Mouse (Mus musculus) liver, embryonic 16.5 days (tissue): ENCODE measurements at regions not wholly inside any gene's neighbourhood (a gene's known extent, or its start where the extent isn't known, plus 50 kb on each side); places are given as distances from the start of the nearest gene placed in this dataset.
A peak's percentile ranks its signal among the peaks of the same experiment; 100 is the strongest.

Source experiments
- ATAC-seq: fragments of 200-750 bp; cut with Nextera tagmentation; 2 replicates; pipeline ENCODE4 v1.8.0; 2017; ENCODE audit warnings: low read depth, mild to moderate bottlenecking, moderate number of reproducible peaks, moderate library complexity
- H3K27ac ChIP-seq: fragments of 300-500 bp; sonication (generic); 2 replicates; pipeline ENCODE4 v1.5.1; 2014; ENCODE audit warnings: mild to moderate bottlenecking, low read length
- H3K27me3 ChIP-seq: fragments of 300-500 bp; sonication (generic); 2 replicates; pipeline ENCODE4 v1.6.1; 2014; ENCODE audit warnings: low read depth, low read length, mixed read lengths; ENCODE audit not compliant: control insufficient read depth, insufficient read depth
- H3K36me3 ChIP-seq: fragments of 300-500 bp; sonication (generic); 2 replicates; pipeline ENCODE4 v1.6.1; 2014; ENCODE audit warnings: mild to moderate bottlenecking; ENCODE audit not compliant: control insufficient read depth, insufficient read depth
- H3K4me1 ChIP-seq: fragments of 300-500 bp; sonication (generic); 2 replicates; pipeline ENCODE4 v1.6.1; 2014; ENCODE audit warnings: low read depth, low read length, mixed read lengths; ENCODE audit not compliant: control insufficient read depth
- H3K4me2 ChIP-seq: fragments of 300-500 bp; sonication (generic); 2 replicates; pipeline ENCODE4 v1.6.1; 2014; ENCODE audit warnings: low read depth, low read length, mixed read lengths
- H3K4me3 ChIP-seq: fragments of 300-500 bp; sonication (generic); 2 replicates; pipeline ENCODE4 v1.5.1; 2014; ENCODE audit warnings: low read depth, mild to moderate bottlenecking, low read length
- H3K9ac ChIP-seq: fragments of 300-500 bp; sonication (generic); 2 replicates; pipeline ENCODE4 v1.6.1; 2014; ENCODE audit warnings: low read depth, low read length
- H3K9me3 ChIP-seq: fragments of 300-500 bp; sonication (generic); replicated peaks from 2 replicates; pipeline ENCODE4 v1.6.1; 2016; ENCODE audit warnings: low read length; ENCODE audit not compliant: control insufficient read depth
- WGBS: fragments of 180-500 bp; shearing (Covaris S2); extraction: QIAGEN DNeasy Blood & Tissue Kit; methylation state at CpG from one replicate; pipeline ENCODE4 v1.1.7; 2014; ENCODE audit not compliant: insufficient replicate concordance; 5-methylcytosine and 5-hydroxymethylcytosine counted together

DNA sequence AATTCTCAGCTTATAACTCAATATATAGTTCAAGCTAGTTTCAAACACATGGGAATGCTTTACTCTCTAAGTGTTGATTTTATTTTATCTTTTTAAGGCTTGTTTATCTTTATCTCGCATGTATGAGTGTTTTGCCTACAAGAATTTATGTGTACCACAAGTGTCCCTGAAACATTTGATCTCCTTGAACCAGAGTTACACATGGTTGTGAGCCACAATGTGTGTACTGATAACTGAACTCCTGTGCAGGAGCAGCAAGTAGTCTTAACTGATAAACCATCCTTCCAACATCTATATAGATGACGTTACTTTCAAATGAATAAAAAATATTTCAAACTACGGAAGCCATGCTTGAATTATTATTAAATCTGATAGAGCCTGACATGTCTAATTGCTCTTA lies 104.5 kb downstream of the Pabpc4l start:
- WGBS = 46% methylated on average over 3 of the region's 3 CpGs
- Histone ChIP-seq H3K4me3 (no peak overlapping the region), H3K36me3 (no peaks in the 10 kb centered on the region), H3K4me1 (no peaks in the 10 kb centered on the region), H3K27me3 (no peaks in the 10 kb centered on the region), H3K9me3 (no peaks in the 10 kb centered on the region), H3K4me2 (no peak overlapping the region), H3K27ac (no peak overlapping the region), H3K9ac (no peak overlapping the region)
- 0 out of 2 replicates have a peak, but pooled peaks have one; percentile 37 for ATAC-seq

DNA sequence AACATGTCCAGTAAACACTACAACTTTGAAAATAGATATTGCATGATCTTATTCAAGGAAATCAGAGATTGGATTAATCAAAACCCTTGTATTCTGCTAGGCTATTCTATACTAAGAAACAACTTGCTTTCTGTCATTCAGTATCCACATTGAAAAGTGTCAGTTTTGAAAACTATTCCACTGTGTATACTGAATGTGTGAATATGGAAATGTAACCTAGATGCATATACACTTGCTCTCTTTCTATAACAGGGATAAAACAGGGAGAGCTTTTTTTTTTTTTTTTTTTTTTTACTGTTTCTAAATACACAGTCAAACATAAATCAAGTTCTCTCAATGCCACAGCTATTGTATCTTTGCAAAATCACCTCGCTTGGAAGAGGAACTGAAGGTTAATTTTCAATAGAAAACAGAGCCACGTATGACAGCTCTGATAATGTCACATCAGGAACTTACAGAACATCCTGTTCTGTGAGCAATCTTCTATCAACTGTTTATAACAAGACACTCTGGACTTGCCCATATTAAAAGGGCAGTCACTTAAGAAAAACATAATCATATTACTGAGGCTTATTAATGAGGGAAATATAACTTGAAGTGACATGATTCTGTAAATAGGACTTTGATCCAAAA lies 107.3 kb downstream of the Pabpc4l start:
- Histone ChIP-seq H3K4me1 (no peaks in the 10 kb centered on the region), H3K27ac (no peak overlapping the region), H3K4me2 (no peak overlapping the region), H3K4me3 (no peak overlapping the region), H3K27me3 (no peaks in the 10 kb centered on the region), H3K9ac (no peak overlapping the region), H3K9me3 (no peaks in the 10 kb centered on the region), H3K36me3 (no peaks in the 10 kb centered on the region)
- no peak for ATAC-seq
- WGBS = 21% methylated on average over 2 of the region's 2 CpGs

DNA sequence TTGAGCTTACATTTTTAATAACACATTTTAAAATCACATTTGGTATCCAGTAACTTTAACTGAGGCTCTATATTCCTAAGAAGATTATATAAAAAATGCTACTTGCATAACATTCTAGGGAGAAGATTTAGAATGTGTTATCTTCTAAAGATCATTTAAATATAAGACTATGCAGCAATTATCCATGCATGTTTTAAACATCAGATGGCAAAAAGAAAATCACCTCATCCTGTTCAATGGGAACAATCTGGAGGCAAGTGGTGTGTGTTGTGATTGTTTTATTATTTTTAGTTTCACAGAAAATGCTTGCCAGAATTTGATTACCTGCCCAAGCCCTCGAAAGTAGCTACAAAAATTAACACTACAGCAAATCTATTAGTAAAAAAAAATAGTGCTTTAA lies 113.5 kb downstream of the Pabpc4l start:
- no peaks in the 10 kb centered on the region for H3K36me3 ChIP-seq
- H3K27ac ChIP-seq = no peak overlapping the region
- H3K9ac ChIP-seq = no peak overlapping the region
- H3K9me3 ChIP-seq = no peaks in the 10 kb centered on the region
- H3K4me1 ChIP-seq = no peaks in the 10 kb centered on the region
- no peak overlapping the region for H3K4me2 ChIP-seq
- 43% methylated on average over 1 of the region's 1 CpGs for WGBS
- H3K27me3 ChIP-seq = no peaks in the 10 kb centered on the region
- ATAC-seq = no peak
- no peak overlapping the region for H3K4me3 ChIP-seq

DNA sequence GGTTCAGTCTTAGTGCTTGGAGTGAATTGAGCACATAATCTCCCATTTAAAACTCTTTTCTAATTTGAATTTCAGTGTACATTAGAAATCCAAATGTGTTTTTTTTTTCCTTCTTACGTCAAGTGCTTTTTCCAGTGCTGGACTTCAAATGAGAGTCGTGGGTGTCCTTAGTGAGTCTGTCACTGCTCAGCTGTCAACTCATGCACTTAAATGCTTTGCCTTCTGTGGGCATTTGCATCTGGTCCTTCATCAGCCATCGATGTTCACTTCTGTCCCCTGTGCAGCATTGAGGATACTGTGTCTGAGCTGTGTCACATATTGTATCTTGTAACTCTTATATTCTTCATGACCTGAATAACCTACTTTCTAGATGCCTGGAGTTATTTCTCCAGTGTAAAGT lies 123.1 kb downstream of the Pabpc4l start:
- H3K36me3 ChIP-seq = no peaks in the 10 kb centered on the region
- H3K9me3 ChIP-seq = no peaks in the 10 kb centered on the region
- no peak overlapping the region for H3K9ac ChIP-seq
- no peak overlapping the region for H3K4me2 ChIP-seq
- no peak overlapping the region for H3K4me3 ChIP-seq
- WGBS = 57% methylated on average over 3 of the region's 3 CpGs
- ATAC-seq = no peak
- H3K4me1 ChIP-seq = no peaks in the 10 kb centered on the region
- H3K27ac ChIP-seq = no peak overlapping the region
- H3K27me3 ChIP-seq = no peaks in the 10 kb centered on the region
